Mouse (Mus musculus) kidney, embryonic 15.5 days (tissue): ENCODE data around the gene Kng2. TPM values are rescaled to one million over a fixed set of nuclear protein-coding genes. Genes with fewer than 3 reads are reported as not detected.
"Not testable (repeated sequence)": the region's sequence is repeated elsewhere in the genome, so short reads cannot be mapped to it uniquely, and the experiment has no call there.

Source experiments
- ATAC-seq: fragments of 200-750 bp; cut with Nextera tagmentation; replicated peaks from 2 replicates; pipeline ENCODE4 v1.8.0; 2017; ENCODE audit warnings: moderate TSS enrichment; ENCODE audit not compliant: low FRiP score
- H3K27ac ChIP-seq: fragments of 300-500 bp; sonication (generic); 2 replicates; pipeline ENCODE4 v1.5.1; 2015; ENCODE audit warnings: mild to moderate bottlenecking, inconsistent platforms
- H3K27me3 ChIP-seq: fragments of 300-500 bp; sonication (generic); 2 replicates; pipeline ENCODE4 v1.6.1; 2015; ENCODE audit warnings: inconsistent platforms
- H3K36me3 ChIP-seq: fragments of 300-500 bp; sonication (generic); 2 replicates; pipeline ENCODE4 v1.6.1; 2015; ENCODE audit warnings: inconsistent platforms
- H3K4me1 ChIP-seq: fragments of 300-500 bp; sonication (generic); 2 replicates; pipeline ENCODE4 v1.6.1; 2015; ENCODE audit warnings: inconsistent platforms
- H3K4me2 ChIP-seq: fragments of 300-500 bp; sonication (generic); 2 replicates; pipeline ENCODE4 v1.6.1; 2015; ENCODE audit warnings: moderate library complexity, mild to moderate bottlenecking, inconsistent platforms
- H3K4me3 ChIP-seq: fragments of 300-500 bp; sonication (generic); replicated peaks from 2 replicates; pipeline ENCODE4 v1.5.1; 2015; ENCODE audit warnings: mild to moderate bottlenecking, inconsistent platforms
- H3K9ac ChIP-seq: fragments of 300-500 bp; sonication (generic); 2 replicates; pipeline ENCODE4 v1.6.1; 2015; ENCODE audit warnings: mild to moderate bottlenecking, inconsistent platforms
- H3K9me3 ChIP-seq: fragments of 300-500 bp; sonication (generic); replicated peaks from 2 replicates; pipeline ENCODE4 v1.6.1; 2016; ENCODE audit warnings: inconsistent platforms
- WGBS: fragments of 180-500 bp; shearing (Covaris S2); methylation state at CpG from one replicate; pipeline ENCODE4 v1.1.7; 2015; ENCODE audit warnings: mixed read lengths; 5-methylcytosine and 5-hydroxymethylcytosine counted together
- polyA plus RNA-seq: library from polyadenylated mRNA; unstranded; fragments of >200 nt; fragmentation: Nextera tagmentation; extraction: Ambion mirVana; gene quantifications from 2 replicates; pipeline ENCODE4 v1.2.1, GENCODE M21; 2015

Gene Kng2
- polyA plus RNA-seq, 1 experiment from 2014 or later = 9.3 TPM

DNA sequence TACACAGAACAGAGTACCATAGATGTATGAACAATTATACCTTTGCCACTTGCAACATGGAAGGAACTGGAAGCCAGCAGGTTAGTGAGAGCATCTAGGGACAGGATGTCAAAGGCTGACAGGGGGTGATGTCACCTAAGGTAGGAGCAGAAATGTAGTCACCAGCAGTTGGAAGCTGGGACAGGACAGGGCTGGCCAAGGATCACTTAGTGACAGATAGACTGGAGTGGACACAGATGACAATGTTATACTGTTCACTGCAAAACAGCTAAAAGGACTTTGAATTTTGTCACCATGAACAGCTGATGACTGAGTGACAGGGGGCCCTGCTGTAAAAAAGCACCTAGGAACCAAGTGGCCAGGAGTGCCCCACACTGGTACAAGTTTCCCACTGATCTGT lies 2.7 kb downstream of the Kng2 start:
- Histone ChIP-seq H3K27ac (0 out of 2 replicates have a peak overlapping the region, but pooled peaks have one; percentile 22), H3K36me3 (no peaks in the 10 kb centered on the region), H3K4me3 (no peak overlapping the region), H3K27me3 (no peaks in the 10 kb centered on the region), H3K4me1 (peaks cover 12% of the 10 kb centered on the region), H3K9ac (no peak overlapping the region), H3K9me3 (no peaks in the 10 kb centered on the region), H3K4me2 (no peak overlapping the region)
- no peak for ATAC-seq

DNA sequence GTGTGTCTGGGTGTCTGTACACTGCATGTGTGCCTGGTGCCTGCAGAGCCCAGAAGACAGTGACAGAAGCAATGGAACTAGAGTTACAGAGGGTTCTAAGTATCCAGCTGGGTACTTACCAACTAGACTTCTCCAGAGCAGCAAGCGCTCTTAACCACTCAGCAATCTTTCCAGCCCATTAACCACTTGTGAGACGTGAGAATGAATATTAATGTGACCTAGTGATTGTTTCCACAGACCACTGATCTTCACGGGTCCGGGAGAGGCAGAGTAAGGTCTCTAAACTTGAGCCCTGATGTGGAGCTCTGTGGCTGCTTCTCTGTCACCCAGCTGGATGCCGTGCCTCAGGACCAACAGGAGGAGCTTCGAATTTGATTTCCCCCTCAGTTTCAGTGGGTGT lies 4.2 kb downstream of the Kng2 start:
- 30% methylated on average over 6 of the region's 6 CpGs for WGBS
- Histone ChIP-seq H3K27ac (peak overlapping the region; percentile 79), H3K4me3 (no peak overlapping the region), H3K27me3 (no peaks in the 10 kb centered on the region), H3K4me2 (no peak overlapping the region), H3K4me1 (peaks cover 12% of the 10 kb centered on the region), H3K36me3 (no peaks in the 10 kb centered on the region), H3K9me3 (no peaks in the 10 kb centered on the region), H3K9ac (no peak overlapping the region)
- peak; percentile 84 for ATAC-seq

DNA sequence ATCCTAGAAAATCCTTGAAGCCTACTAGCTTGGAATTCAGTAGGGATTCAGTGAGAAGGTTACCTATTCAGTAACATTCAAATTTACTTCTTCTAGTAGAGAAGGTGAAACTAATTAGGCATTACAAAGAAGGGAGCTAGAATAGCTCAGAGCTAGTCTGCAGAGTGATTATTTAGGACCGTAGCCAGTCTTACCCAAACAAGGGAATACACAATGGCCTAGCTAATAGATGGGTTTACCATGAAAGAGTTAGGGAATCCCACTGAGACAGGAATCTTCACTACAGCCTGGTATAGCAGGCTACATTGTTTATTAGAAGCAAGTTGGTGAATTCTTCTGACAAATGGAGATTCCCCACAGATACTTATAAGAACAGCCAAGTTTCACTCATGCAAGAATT lies 8.7 kb downstream of the Kng2 start:
- not testable (repeated sequence) for H3K4me3 ChIP-seq, H3K4me1 ChIP-seq, H3K9ac ChIP-seq, H3K27me3 ChIP-seq, H3K9me3 ChIP-seq, ATAC-seq, H3K27ac ChIP-seq, H3K4me2 ChIP-seq, H3K36me3 ChIP-seq
- 36% methylated on average over 1 of the region's 1 CpGs for WGBS

DNA sequence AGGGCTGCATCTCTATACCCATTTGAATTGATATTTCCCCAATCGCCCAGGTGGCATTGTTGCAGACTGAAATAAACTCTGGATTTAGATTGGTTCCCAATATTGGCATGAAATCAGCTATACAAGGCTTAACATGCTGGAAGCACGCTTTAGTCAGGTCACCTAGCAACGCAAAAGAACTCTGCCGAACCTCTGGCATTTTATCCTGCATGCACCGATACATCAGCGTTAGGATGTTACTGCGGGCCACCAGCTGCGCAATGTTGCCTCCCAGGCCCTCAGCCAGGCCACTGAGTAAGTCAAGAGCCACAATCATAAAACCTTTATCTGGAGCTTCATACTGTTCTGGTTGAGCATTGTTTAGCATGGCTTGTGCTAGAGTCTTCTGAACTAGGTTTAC lies 14.6 kb downstream of the Kng2 start:
- not testable (repeated sequence) for H3K27me3 ChIP-seq, H3K36me3 ChIP-seq, H3K4me3 ChIP-seq, H3K4me2 ChIP-seq, H3K27ac ChIP-seq, H3K9me3 ChIP-seq, H3K4me1 ChIP-seq, ATAC-seq, H3K9ac ChIP-seq
- WGBS = 91% methylated on average over 8 of the region's 8 CpGs

DNA sequence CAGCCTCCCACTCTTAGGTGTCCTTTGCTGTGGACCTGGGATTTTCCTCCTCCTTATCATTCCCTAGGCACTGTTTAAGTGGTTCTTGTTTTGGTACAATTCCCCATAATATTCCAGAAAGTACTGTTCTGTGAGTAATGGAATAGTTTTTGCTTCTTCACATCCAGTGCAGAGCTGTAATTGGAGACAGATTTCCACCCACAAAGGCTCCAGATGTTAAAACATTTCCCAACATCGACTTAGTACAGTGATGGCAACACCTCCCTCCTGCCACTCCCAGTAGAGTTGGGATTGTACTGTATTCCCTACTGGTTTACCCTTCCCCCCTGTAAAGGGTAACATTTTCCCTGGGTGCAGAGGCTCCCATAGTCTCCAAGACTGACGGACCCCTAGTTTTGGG lies 15.5 kb downstream of the Kng2 start:
- not testable (repeated sequence) for H3K36me3 ChIP-seq, H3K4me3 ChIP-seq, H3K27ac ChIP-seq, H3K9me3 ChIP-seq, ATAC-seq, H3K4me1 ChIP-seq, H3K4me2 ChIP-seq, H3K27me3 ChIP-seq, H3K9ac ChIP-seq
- 69% methylated on average over 2 of the region's 2 CpGs for WGBS

DNA sequence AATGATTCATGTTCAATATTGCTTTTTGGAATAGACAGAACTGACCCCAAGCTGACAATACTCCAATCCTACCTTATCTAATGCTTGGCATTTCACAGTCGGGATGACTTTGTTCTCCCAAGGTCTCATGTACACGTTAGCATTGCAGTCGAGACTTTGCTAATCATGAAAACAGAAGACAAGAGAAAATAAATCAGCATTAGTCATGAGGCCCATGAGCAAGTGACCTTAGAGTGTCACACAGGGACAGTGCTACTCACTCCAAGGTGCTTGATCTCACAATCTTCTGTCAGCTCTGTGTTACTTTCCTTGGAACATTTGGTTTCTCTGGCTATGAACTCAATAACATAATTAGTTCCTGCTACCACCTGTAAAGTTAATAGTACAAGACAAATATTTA lies 32.3 kb downstream of the Kng2 start:
- not testable (repeated sequence) for H3K27ac ChIP-seq, ATAC-seq, H3K9ac ChIP-seq, H3K4me2 ChIP-seq, H3K36me3 ChIP-seq, H3K4me3 ChIP-seq, H3K9me3 ChIP-seq, H3K4me1 ChIP-seq, H3K27me3 ChIP-seq
- WGBS = 74% methylated on average over 3 of the region's 3 CpGs

DNA sequence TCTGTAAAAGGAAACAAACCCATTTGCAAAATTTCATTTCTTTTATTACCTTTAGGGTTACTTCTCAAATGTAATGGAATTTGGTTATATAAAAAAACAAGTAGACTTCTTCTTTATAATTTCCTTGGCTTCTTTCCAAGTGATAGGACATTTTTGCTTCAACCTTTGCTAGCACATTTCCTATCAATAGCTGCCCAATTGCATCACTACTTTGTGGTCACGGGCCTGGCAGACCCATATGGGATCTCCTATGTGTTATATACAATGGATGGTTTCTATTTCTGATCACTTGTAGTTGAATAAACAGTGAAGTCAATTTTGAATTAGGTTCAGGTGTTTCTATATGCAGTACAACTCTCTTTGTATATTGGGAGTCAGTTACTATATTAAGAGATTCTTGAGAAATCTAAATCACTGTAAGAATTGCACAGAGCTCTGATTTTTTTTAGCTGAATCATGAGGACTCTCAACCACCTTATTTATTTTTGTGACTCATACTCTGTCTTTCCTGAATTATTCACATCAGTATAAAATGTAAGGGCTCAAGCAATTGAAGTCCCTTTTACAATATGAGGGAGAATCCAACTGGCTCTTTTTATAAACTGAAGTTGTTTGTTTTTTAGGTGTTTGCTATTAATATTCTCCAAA lies 61.8 kb downstream of the Kng2 start:
- H3K36me3 ChIP-seq = no peaks in the 10 kb centered on the region
- H3K4me2 ChIP-seq = no peak overlapping the region
- no peak overlapping the region for H3K4me3 ChIP-seq
- H3K27ac ChIP-seq = no peak overlapping the region
- H3K27me3 ChIP-seq = no peaks in the 10 kb centered on the region
- H3K9me3 ChIP-seq = no peaks in the 10 kb centered on the region
- H3K9ac ChIP-seq = no peak overlapping the region
- H3K4me1 ChIP-seq = no peaks in the 10 kb centered on the region
- no peak for ATAC-seq
- 67% methylated on average over 1 of the region's 1 CpGs for WGBS

DNA sequence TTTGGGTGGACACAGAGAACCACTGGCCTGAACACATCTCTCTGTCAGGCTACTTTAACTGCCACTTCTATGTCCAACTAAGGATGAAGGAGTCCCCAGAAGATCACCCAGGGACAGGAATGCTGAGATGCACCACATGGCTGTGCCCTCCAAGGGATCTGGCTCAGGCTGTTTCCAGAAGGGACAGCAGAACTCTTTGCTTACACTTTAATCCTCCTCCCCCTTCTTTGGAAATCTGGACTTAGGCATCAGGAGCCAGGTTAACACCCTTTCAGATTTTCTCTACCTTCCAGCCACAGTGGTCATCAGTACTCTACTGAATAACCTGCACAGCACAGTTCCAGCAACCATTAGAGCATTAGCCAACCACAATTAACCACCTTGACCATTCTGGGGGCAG lies 66.0 kb downstream of the Kng2 start:
- Histone ChIP-seq H3K4me1 (no peaks in the 10 kb centered on the region), H3K27ac (no peak overlapping the region), H3K9me3 (no peaks in the 10 kb centered on the region), H3K4me3 (no peak overlapping the region), H3K36me3 (no peaks in the 10 kb centered on the region), H3K4me2 (no peak overlapping the region), H3K9ac (no peak overlapping the region), H3K27me3 (no peaks in the 10 kb centered on the region)
- ATAC-seq = no peak

DNA sequence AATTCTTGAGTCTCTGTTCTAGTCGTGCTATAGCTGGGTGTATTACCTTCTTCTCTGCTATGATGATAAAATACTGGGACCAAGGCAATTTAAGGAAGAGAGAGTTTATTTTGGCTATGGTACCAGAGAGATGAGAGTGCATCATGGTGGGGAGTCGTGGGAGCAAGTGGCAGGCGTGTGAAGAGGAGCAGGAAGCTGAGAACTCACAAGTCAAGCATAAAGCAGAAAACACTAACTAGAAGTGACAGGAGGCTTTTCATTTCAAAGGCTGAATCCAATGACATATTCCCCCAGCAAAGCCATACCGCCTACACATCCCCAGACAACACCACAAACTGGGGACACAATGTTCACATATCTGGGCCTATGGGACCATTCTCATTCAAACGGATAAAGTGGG lies 67.0 kb downstream of the Kng2 start:
- Histone ChIP-seq H3K27me3 (no peaks in the 10 kb centered on the region), H3K4me3 (no peak overlapping the region), H3K4me2 (no peak overlapping the region), H3K9ac (no peak overlapping the region), H3K27ac (no peak overlapping the region), H3K4me1 (no peaks in the 10 kb centered on the region), H3K36me3 (no peaks in the 10 kb centered on the region), H3K9me3 (no peaks in the 10 kb centered on the region)
- 72% methylated on average over 5 of the region's 5 CpGs for WGBS
- ATAC-seq = no peak

DNA sequence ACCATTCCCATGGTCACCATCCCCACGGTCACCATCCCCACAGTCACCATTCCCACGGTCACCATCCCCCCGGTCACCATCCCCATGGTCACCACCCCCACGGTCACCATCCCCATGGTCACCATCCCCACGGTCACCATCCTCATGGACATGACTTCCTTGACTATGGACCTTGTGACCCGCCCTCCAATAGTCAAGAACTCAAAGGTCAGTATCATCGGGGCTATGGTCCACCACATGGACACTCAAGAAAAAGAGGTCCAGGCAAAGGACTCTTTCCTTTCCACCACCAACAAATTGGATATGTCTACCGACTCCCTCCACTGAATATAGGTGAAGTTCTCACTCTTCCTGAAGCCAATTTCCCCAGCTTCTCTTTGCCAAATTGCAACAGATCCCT lies 68.2 kb downstream of the Kng2 start:
- H3K27me3 ChIP-seq = no peaks in the 10 kb centered on the region
- no peak overlapping the region for H3K27ac ChIP-seq
- ATAC-seq = no peak
- 0 out of 2 replicates have a peak, but pooled peaks cover 1% of the 10 kb centered on the region for H3K4me1 ChIP-seq
- WGBS = 91% methylated on average over 8 of the region's 8 CpGs
- no peaks in the 10 kb centered on the region for H3K9me3 ChIP-seq
- H3K4me2 ChIP-seq = no peak overlapping the region
- no peak overlapping the region for H3K4me3 ChIP-seq
- no peaks in the 10 kb centered on the region for H3K36me3 ChIP-seq
- H3K9ac ChIP-seq = no peak overlapping the region

DNA sequence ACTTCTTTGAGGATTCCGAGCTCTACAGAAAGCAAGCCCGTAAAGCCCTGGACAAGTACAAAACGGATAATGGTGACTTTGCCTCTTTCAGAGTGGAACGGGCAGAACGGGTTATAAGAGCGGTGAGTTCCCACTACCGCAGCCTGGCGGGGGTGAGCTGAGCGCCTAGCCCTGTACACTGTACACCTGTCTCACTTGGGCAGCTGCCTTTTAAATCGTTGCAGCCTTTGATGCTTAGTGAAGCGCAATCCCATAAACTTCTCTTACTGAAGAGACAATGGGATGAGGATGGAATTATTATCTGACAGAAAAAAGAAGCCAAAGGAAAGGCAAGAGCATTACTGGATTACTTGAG lies 73.2 kb downstream of the Kng2 start:
- Histone ChIP-seq H3K4me1 (0 out of 2 replicates have a peak, but pooled peaks cover 2% of the 10 kb centered on the region), H3K27ac (no peak overlapping the region), H3K27me3 (no peaks in the 10 kb centered on the region), H3K4me2 (no peak overlapping the region), H3K36me3 (no peaks in the 10 kb centered on the region), H3K9me3 (no peaks in the 10 kb centered on the region), H3K9ac (no peak overlapping the region), H3K4me3 (no peak overlapping the region)
- 78% methylated on average over 11 of the region's 11 CpGs for WGBS
- ATAC-seq = no peak

DNA sequence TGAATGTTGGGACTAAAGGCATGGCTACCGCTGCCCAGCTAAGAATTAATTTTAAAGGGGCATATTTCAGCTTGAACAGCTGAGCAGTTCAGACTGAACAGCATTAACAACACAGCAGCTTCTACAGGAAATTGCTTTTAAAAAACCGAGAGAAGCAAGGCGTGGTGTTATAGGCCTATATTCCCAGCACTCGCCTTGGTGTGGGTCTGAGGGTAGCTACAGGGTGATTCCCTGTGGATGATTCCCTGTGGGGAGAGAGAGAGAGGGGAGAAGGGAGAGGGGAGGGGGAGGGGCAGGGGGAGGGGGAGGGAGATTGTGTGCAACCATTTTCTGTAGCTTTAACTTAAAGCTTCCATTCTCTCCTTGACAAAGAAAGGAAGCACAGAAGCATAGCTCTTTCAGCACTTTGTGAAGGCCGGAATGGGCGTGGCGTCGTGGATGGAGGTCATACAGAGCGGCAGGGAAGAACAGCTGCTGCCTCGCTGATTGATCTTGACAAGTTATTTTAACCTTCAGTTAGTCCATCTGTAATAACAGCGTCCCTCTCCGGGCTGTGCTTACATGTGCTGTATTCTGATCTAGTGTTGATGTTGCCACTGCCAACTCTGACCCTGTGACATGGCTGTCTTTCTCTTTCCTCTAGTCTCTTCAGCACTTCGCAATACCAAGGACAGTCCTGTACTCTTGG lies 73.7 kb downstream of the Kng2 start:
- Histone ChIP-seq H3K9ac (no peak overlapping the region), H3K4me3 (no peak overlapping the region), H3K27ac (no peak overlapping the region), H3K4me1 (0 out of 2 replicates have a peak, but pooled peaks cover 2% of the 10 kb centered on the region), H3K27me3 (no peaks in the 10 kb centered on the region), H3K9me3 (no peaks in the 10 kb centered on the region), H3K4me2 (no peak overlapping the region), H3K36me3 (no peaks in the 10 kb centered on the region)
- ATAC-seq = no peak
- WGBS = 58% methylated on average over 13 of the region's 13 CpGs

DNA sequence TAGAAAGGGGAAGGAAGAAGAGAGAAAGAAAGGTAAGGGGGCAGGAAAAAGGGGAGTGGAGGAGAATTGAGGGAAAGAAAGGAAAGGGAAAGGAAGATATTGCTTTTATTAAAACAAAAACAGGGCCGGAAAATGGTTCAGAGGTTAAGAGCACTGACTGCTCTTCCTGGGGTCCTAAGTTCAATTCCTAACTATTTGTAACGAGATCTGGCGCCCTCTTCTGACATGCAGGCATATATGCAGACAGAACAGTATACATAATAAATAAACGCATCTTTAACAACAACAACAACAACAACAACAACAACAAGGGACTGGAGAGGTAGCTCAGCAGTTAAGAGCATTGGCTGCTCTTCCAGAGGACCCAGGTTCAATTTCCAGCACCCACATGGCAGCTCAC lies 76.2 kb downstream of the Kng2 start:
- no peak overlapping the region for H3K9ac ChIP-seq
- no peak overlapping the region for H3K4me3 ChIP-seq
- H3K27ac ChIP-seq = no peak overlapping the region
- 0 out of 2 replicates have a peak, but pooled peaks cover 2% of the 10 kb centered on the region for H3K4me1 ChIP-seq
- no peaks in the 10 kb centered on the region for H3K9me3 ChIP-seq
- WGBS = 43% methylated on average over 4 of the region's 4 CpGs
- H3K27me3 ChIP-seq = no peaks in the 10 kb centered on the region
- no peak for ATAC-seq
- no peak overlapping the region for H3K4me2 ChIP-seq
- H3K36me3 ChIP-seq = no peaks in the 10 kb centered on the region
